Mouse (Mus musculus): ENCODE results near the gene Rimbp2. TPM values are rescaled to one million over a fixed set of nuclear protein-coding genes. Genes with fewer than 3 reads are reported as not detected.
A peak's percentile ranks its signal among the peaks of the same experiment; 100 is the strongest.

Rimbp2 gene
- polyA plus RNA-seq, 1 experiment from 2014 or later = 0.63 TPM

DNA sequence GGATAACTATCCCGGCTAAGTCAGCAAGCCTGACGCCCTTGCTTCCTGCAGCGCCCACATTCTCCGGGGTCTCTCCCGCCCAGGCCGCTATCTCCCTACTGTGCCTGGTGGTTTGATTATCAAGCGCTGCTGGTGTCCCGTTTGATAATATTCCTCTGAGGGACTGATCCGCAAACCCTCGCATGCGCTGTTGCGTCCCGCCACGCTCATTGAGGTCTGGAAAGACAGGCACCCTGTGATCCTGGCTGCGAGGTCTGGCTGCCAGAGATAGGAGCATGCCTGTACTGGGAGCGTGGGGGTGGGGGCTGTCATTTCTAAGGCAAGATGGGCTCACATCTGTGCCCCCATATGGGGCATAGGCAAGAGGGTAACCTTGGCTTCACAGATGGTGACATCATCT, 238.1 kb downstream of the Rimbp2 start:
- H3K27me3 ChIP-seq (ENCODE audit: control insufficient read depth, insufficient read depth, low read length) = no peaks in the 10 kb centered on the region

DNA sequence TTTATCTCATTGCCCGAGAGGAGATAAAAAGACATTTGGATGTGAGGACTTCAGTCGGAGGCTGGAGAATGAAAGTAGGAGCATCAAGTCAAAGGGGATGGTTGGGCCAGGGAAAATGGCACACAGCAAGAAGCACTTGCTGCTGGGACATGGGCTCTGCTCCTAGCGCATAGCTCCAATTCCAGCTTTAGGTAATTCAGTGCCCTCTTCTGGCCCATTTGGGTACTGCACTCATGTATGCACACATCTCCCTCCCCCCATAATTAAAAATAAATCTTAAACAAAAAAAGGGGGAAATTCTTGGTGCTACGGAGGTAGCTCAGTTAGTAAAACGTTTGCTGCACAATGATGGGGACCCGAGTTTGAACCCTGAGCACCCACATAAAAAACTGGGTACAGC, 241.4 kb downstream of the Rimbp2 start:
- Histone ChIP-seq H3K27me3 (ENCODE audit: control insufficient read depth, insufficient read depth, low read length) (no peaks in the 10 kb centered on the region), H3K4me3 (ENCODE audit: control insufficient read depth in 1 of 2, insufficient read depth in 1 of 2, low read depth in 1 of 2, low read length in 2 of 2) (no peak overlapping the region), H3K4me1 (ENCODE audit: control insufficient read depth in 2 of 2, insufficient read depth in 2 of 2, low read length in 2 of 2) (0 out of 4 replicates have a peak, but pooled peaks cover 0 to 2% of the 10 kb centered on the region in 2 experiments), H3K4me2 (ENCODE audit: low read length) (no peak overlapping the region), H3K9ac (ENCODE audit: low read length) (no peak overlapping the region), H3K9me3 (ENCODE audit: control insufficient read depth, low read length) (no peaks in the 10 kb centered on the region), H3K36me3 (ENCODE audit: control insufficient read depth, insufficient read depth, low read length) (no peaks in the 10 kb centered on the region), H3K27ac (replicated peaks in 1 of 2; ENCODE audit: control insufficient read depth in 1 of 2, insufficient read depth in 1 of 2, low read depth in 2 of 2, low read length in 2 of 2) (no peak overlapping the region)
- ATAC-seq (ENCODE audit: insufficient number of reproducible peaks, insufficient read depth, low FRiP score, low read depth) = no peak
- WGBS = 78% methylated on average over 6 of the region's 6 CpGs

More for the DNA sequence above, 238.1 kb downstream of the Rimbp2 start:
- Histone ChIP-seq H3K36me3 (ENCODE audit: control insufficient read depth, insufficient read depth, low read length) (no peaks in the 10 kb centered on the region), H3K4me1 (ENCODE audit: control insufficient read depth in 2 of 2, insufficient read depth in 2 of 2, low read length in 2 of 2) (0 out of 4 replicates have a peak, but pooled peaks cover 0 to 2% of the 10 kb centered on the region in 2 experiments), H3K9me3 (ENCODE audit: control insufficient read depth, low read length) (no peaks in the 10 kb centered on the region), H3K4me3 (ENCODE audit: control insufficient read depth in 1 of 2, insufficient read depth in 1 of 2, low read depth in 1 of 2, low read length in 2 of 2) (no peak overlapping the region), H3K9ac (ENCODE audit: low read length) (no peak overlapping the region), H3K27ac (replicated peaks in 1 of 2; ENCODE audit: control insufficient read depth in 1 of 2, insufficient read depth in 1 of 2, low read depth in 2 of 2, low read length in 2 of 2) (no peak overlapping the region), H3K4me2 (ENCODE audit: low read length) (peak overlapping the region; percentile 17; the same call in 1 of the 2 replicates)
- ATAC-seq (ENCODE audit: insufficient number of reproducible peaks, insufficient read depth, low FRiP score, low read depth) = no peak
- 24% methylated on average over 16 of the region's 16 CpGs for WGBS

DNA sequence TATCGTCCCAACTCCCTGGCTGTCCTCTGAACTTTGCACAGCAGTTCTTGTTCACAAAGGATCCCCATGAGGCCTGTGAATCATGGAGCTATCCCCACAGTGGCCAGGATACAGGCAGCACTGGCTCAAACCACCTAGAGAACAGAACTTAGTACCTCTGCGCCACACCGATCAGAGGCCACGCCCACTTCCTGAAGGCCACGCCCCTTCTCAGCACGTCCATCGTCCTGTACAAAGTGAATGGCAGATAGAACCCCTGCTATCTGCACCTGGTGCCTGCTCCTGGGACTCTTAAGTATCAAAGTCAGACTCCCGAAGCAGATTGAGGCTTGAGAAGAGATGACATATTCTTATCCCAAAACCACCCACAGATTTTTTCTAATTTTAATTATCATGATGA, 242.7 kb downstream of the Rimbp2 start:
- 21% methylated on average over 8 of the region's 8 CpGs for WGBS
- Histone ChIP-seq H3K9me3 (ENCODE audit: control insufficient read depth, low read length) (peaks cover 6% of the 10 kb centered on the region; the same call in 1 of the 2 replicates), H3K27me3 (ENCODE audit: control insufficient read depth, insufficient read depth, low read length) (no peaks in the 10 kb centered on the region), H3K4me3 (ENCODE audit: control insufficient read depth in 1 of 2, insufficient read depth in 1 of 2, low read depth in 1 of 2, low read length in 2 of 2) (no peak overlapping the region), H3K9ac (ENCODE audit: low read length) (no peak overlapping the region), H3K4me1 (ENCODE audit: control insufficient read depth in 2 of 2, insufficient read depth in 2 of 2, low read length in 2 of 2) (0 out of 4 replicates have a peak, but pooled peaks cover 0 to 2% of the 10 kb centered on the region in 2 experiments), H3K4me2 (ENCODE audit: low read length) (no peak overlapping the region), H3K27ac (replicated peaks in 1 of 2; ENCODE audit: control insufficient read depth in 1 of 2, insufficient read depth in 1 of 2, low read depth in 2 of 2, low read length in 2 of 2) (no peak overlapping the region), H3K36me3 (ENCODE audit: control insufficient read depth, insufficient read depth, low read length) (no peaks in the 10 kb centered on the region)
- no peak for ATAC-seq (ENCODE audit: insufficient number of reproducible peaks, insufficient read depth, low FRiP score, low read depth)

DNA sequence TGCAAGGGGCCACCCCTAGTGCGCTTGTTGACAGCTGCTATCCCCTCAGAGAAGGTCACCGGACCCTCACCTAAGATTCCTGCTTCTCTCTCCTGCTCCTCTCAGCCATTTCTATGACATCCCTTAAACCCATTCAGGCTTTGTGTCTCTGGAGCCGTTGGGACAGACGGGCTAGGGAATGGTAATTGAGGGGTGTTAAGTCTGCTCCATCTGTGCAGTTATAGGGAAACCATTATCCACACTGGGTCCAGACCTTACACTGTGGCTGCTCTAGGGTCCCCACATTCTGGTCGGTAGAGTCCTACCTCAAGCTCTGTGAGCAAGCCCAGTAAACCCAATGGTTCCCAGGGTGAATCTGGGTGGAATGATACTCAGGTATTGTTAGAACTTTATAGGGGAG, 244.4 kb downstream of the Rimbp2 start:
- ATAC-seq (ENCODE audit: insufficient number of reproducible peaks, insufficient read depth, low FRiP score, low read depth) = no peak
- H3K27me3 ChIP-seq (ENCODE audit: control insufficient read depth, insufficient read depth, low read length) = no peaks in the 10 kb centered on the region
- no peaks in the 10 kb centered on the region for H3K36me3 ChIP-seq (ENCODE audit: control insufficient read depth, insufficient read depth, low read length)
- no peak overlapping the region for H3K4me3 ChIP-seq (ENCODE audit: control insufficient read depth in 1 of 2, insufficient read depth in 1 of 2, low read depth in 1 of 2, low read length in 2 of 2)
- no peak overlapping the region for H3K4me2 ChIP-seq (ENCODE audit: low read length)
- no peaks in the 10 kb centered on the region for H3K4me1 ChIP-seq (ENCODE audit: control insufficient read depth in 2 of 2, insufficient read depth in 2 of 2, low read length in 2 of 2)
- H3K27ac ChIP-seq (replicated peaks in 1 of 2; ENCODE audit: control insufficient read depth in 1 of 2, insufficient read depth in 1 of 2, low read depth in 2 of 2, low read length in 2 of 2) = no peak overlapping the region
- H3K9me3 ChIP-seq (ENCODE audit: control insufficient read depth, low read length) = peaks cover 6% of the 10 kb centered on the region; the same call in 1 of the 2 replicates
- 77% methylated on average over 5 of the region's 5 CpGs for WGBS
- no peak overlapping the region for H3K9ac ChIP-seq (ENCODE audit: low read length)

Other genes starting within 250 kb of the Rimbp2 start
- gene Stx2, start 55.1 kb upstream of the Rimbp2 start, polyA plus RNA-seq (2014; fragmentation: Nextera tagmentation; extraction: Ambion mirVana) = 21.3 and 21.4 TPM in 2 replicates
- gene Ran, start 66.6 kb upstream of the Rimbp2 start, polyA plus RNA-seq (2014; fragmentation: Nextera tagmentation; extraction: Ambion mirVana) = 333 and 339 TPM in 2 replicates
- gene Adgrd1, start 143.3 kb upstream of the Rimbp2 start, polyA plus RNA-seq (2014; fragmentation: Nextera tagmentation; extraction: Ambion mirVana) = 1.5 and 1.6 TPM in 2 replicates